Mouse (Mus musculus): Measurements from ENCODE around the gene Igdcc4.

Gene Igdcc4

GRCm38 (mm10) chr9:65113694-65114093 lies 12.4 kb downstream of the Igdcc4 start:
- no peak for DNase-seq

GRCm38 (mm10) chr9:65115891-65116290 lies 14.6 kb downstream of the Igdcc4 start:
- no peak for DNase-seq

- DNase-seq: no peak
Measured at GRCm38 (mm10) chr9:65117516-65117915, 16.2 kb downstream of the Igdcc4 start.

GRCm38 (mm10) chr9:65120935-65121334 lies 19.6 kb downstream of the Igdcc4 start:
- DNase-seq: peak; percentile 67

- DNase-seq: peak; percentile 57
Measured at GRCm38 (mm10) chr9:65122545-65122944, 21.3 kb downstream of the Igdcc4 start.

- peak; percentile 65 for DNase-seq
Measured at GRCm38 (mm10) chr9:65123552-65124168, 22.4 kb downstream of the Igdcc4 start.

GRCm38 (mm10) chr9:65128123-65128815 lies 27.0 kb downstream of the Igdcc4 start:
- peak; percentile 52 for DNase-seq

- DNase-seq: no peak
Measured at GRCm38 (mm10) chr9:65131717-65132116, 30.4 kb downstream of the Igdcc4 start.

GRCm38 (mm10) chr9:65133739-65134138 lies 32.5 kb downstream of the Igdcc4 start:
- peak; percentile 88 for DNase-seq

GRCm38 (mm10) chr9:65135126-65135525 lies 33.8 kb downstream of the Igdcc4 start:
- no peak for DNase-seq

- no peak for DNase-seq
Measured at GRCm38 (mm10) chr9:65140491-65140890, 39.2 kb downstream of the Igdcc4 start.

- peak; percentile 69 for DNase-seq
Measured at GRCm38 (mm10) chr9:65140936-65141305, 39.6 kb downstream of the Igdcc4 start, which contains the start of gene Igdcc3. TSS of gene Igdcc3 (plus strand) at chr9:65141189.

GRCm38 (mm10) chr9:65141306-65141975 lies 40.2 kb downstream of the Igdcc4 start:
- peak; percentile 62 for DNase-seq

GRCm38 (mm10) chr9:65141976-65142318 lies 40.7 kb downstream of the Igdcc4 start:
- no peak for DNase-seq

- DNase-seq: no peak
Measured at GRCm38 (mm10) chr9:65142399-65142798, 41.1 kb downstream of the Igdcc4 start.

GRCm38 (mm10) chr9:65146001-65146400 lies 44.7 kb downstream of the Igdcc4 start:
- no peak for DNase-seq

GRCm38 (mm10) chr9:65148507-65148906 lies 47.2 kb downstream of the Igdcc4 start:
- DNase-seq: no peak

GRCm38 (mm10) chr9:65152711-65153330 lies 51.5 kb downstream of the Igdcc4 start:
- DNase-seq: no peak

GRCm38 (mm10) chr9:65153331-65153711 lies 52.0 kb downstream of the Igdcc4 start:
- no peak for DNase-seq

- no peak for DNase-seq
Measured at GRCm38 (mm10) chr9:65154692-65155455, 53.6 kb downstream of the Igdcc4 start.

- no peak for DNase-seq
Measured at GRCm38 (mm10) chr9:65156604-65157003, 55.3 kb downstream of the Igdcc4 start.

- no peak for DNase-seq
Measured at GRCm38 (mm10) chr9:65157631-65158030, 56.3 kb downstream of the Igdcc4 start.

GRCm38 (mm10) chr9:65161188-65161587 lies 59.9 kb downstream of the Igdcc4 start:
- no peak for DNase-seq

All from right cerebral cortex, postnatal 4 days (tissue).